In genomic region chr16:21445026-21445625, GRCm38 (mm10) we compare ENCODE assay signal across 22 mouse cellular contexts. TPM values are rescaled to one million over a fixed set of nuclear protein-coding genes. Genes with fewer than 3 reads are reported as not detected.
DNase-seq lines count a peak whose midpoint lies in the region; ATAC-seq and TF ChIP-seq lines count a peak whose summit lies in the region.
"Had no signal": no experiment of that assay in that cellular context is flagged by ENCODE, and none has a peak within 500 bp of the region (broad histone marks: within the 10 kb centered on the region; RNA-seq: fewer than 3 reads in every experiment).

No protein-coding gene starts in this region.

- peak overlapping the region; percentile 13; the same call in 1 of the 2 replicates for H3K4me2 ChIP-seq in embryonic facial prominence, embryonic 12.5 days (replicated peaks)
- no peak overlapping the region for H3K4me2 ChIP-seq in midbrain, embryonic 13.5 days (replicated peaks)
- H3K4me2 ChIP-seq: forebrain, embryonic 13.5 days; heart, embryonic 15.5 days; liver, embryonic 13.5 days; lung, embryonic 14.5 days had no signal

- no peak overlapping the region for H3K9ac ChIP-seq in embryonic facial prominence, embryonic 12.5 days
- H3K9ac ChIP-seq in midbrain, embryonic 13.5 days (replicated peaks) = no peak overlapping the region
- H3K9ac ChIP-seq: forebrain, embryonic 13.5 days; heart, embryonic 15.5 days; liver, embryonic 13.5 days; lung, embryonic 14.5 days had no signal

- H3K4me1 ChIP-seq in heart, embryonic 10.5 days = peaks cover 47% of the 10 kb centered on the region
- peaks cover 18% of the 10 kb centered on the region for H3K4me1 ChIP-seq in embryonic facial prominence, embryonic 12.5 days
- H3K4me1 ChIP-seq in midbrain, embryonic 13.5 days (replicated peaks) = peaks cover 16% of the 10 kb centered on the region
- H3K4me1 ChIP-seq: forebrain, embryonic 13.5 days; hindbrain, embryonic 10.5 days; liver, embryonic 13.5 days had no signal

- intact Hi-C loops in heart, postnatal 14 days (cut with DNase I) = no loop called here

- 0 out of 2 replicates have a peak overlapping the region, but pooled peaks have one; percentile 16 for H3K27ac ChIP-seq in heart, embryonic 10.5 days
- peak overlapping the region; percentile 41; the same call in 1 of the 2 replicates for H3K27ac ChIP-seq in embryonic facial prominence, embryonic 12.5 days
- H3K27ac ChIP-seq in midbrain, embryonic 13.5 days = no peak overlapping the region
- H3K27ac ChIP-seq: forebrain, embryonic 13.5 days; heart, adult 2 months; heart, embryonic 15.5 days; hindbrain, embryonic 10.5 days; left cerebral cortex, adult 2 months; liver, embryonic 13.5 days had no signal

- 0 out of 2 replicates have a peak overlapping the region, but pooled peaks have one; percentile 20 for H3K4me3 ChIP-seq in heart, embryonic 10.5 days
- H3K4me3 ChIP-seq in embryonic facial prominence, embryonic 12.5 days = no peak overlapping the region
- no peak overlapping the region for H3K4me3 ChIP-seq in midbrain, embryonic 13.5 days (replicated peaks)
- H3K4me3 ChIP-seq: forebrain, embryonic 13.5 days; heart, adult 2 months; heart, embryonic 15.5 days; hindbrain, embryonic 10.5 days; left cerebral cortex, adult 2 months; liver, embryonic 13.5 days had no signal

- WGBS in heart, embryonic 10.5 days = 32% methylated on average over 9 of the region's 9 CpGs
- 12% methylated on average over 9 of the region's 9 CpGs for WGBS in embryonic facial prominence, embryonic 12.5 days
- 36% methylated on average over 9 of the region's 9 CpGs for WGBS in midbrain, embryonic 13.5 days

- H3K9me3 ChIP-seq in heart, embryonic 10.5 days = no peaks in the 10 kb centered on the region
- no peaks in the 10 kb centered on the region for H3K9me3 ChIP-seq in embryonic facial prominence, embryonic 12.5 days
- no peaks in the 10 kb centered on the region for H3K9me3 ChIP-seq in midbrain, embryonic 13.5 days
- H3K9me3 ChIP-seq: forebrain, embryonic 13.5 days; heart, embryonic 15.5 days; hindbrain, embryonic 10.5 days; liver, embryonic 13.5 days had no signal

- no peak for DNase-seq in heart, embryonic 10.5 days (ENCODE audit: low spot score)
- no peak for DNase-seq in heart, postnatal 14 days
- peak; percentile 43 for DNase-seq in brain, embryonic 14.5 days (ENCODE audit: low read depth)
- DNase-seq in kidney, postnatal 14 days = no peak
- DNase-seq in layer of hippocampus, adult 18-20 months (ENCODE audit: low spot score in 2 of 2) = no peak
- DNase-seq: adrenal gland, postnatal 25 days; cerebellum, adult 11-12 months; cerebellum, postnatal 36 days; gastrocnemius, postnatal 14 days; heart, adult 2 months; kidney, adult 8-10 months; kidney, postnatal 25 days; left cerebral cortex, postnatal 4 days; liver, embryonic 13.5 days; lung, embryonic 14.5 days; lung, postnatal 36 days had no signal

- ATAC-seq in embryonic facial prominence, embryonic 12.5 days (ENCODE audit: insufficient number of reproducible peaks, insufficient read depth, low FRiP score, low TSS enrichment) = no peak; the same call in 1 of the 2 replicates
- ATAC-seq in midbrain, embryonic 13.5 days = peak; percentile 45; the same call in 1 of the 2 replicates
- ATAC-seq: forebrain, embryonic 13.5 days had no signal

- H3K27me3 ChIP-seq in heart, embryonic 10.5 days (ENCODE audit: insufficient read depth, poor library complexity, severe bottlenecking) = no peaks in the 10 kb centered on the region
- no peaks in the 10 kb centered on the region for H3K27me3 ChIP-seq in embryonic facial prominence, embryonic 12.5 days
- no peaks in the 10 kb centered on the region for H3K27me3 ChIP-seq in midbrain, embryonic 13.5 days
- H3K27me3 ChIP-seq: forebrain, embryonic 13.5 days; heart, embryonic 15.5 days; liver, embryonic 13.5 days had no signal

- peaks cover 17% of the 10 kb centered on the region for H3K36me3 ChIP-seq in heart, embryonic 10.5 days
- H3K36me3 ChIP-seq in embryonic facial prominence, embryonic 12.5 days = no peaks in the 10 kb centered on the region
- peaks cover 34% of the 10 kb centered on the region for H3K36me3 ChIP-seq in midbrain, embryonic 13.5 days

- no peak for TF ChIP-seq CTCF in brain, embryonic 14.5 days (IDR thresholded peaks at IDR 0.05; ENCODE audit: borderline replicate concordance, extremely low read depth, insufficient read depth, insufficient read length)

- no peak for TF ChIP-seq POLR2A in brain, embryonic 14.5 days (IDR thresholded peaks at IDR 0.05; ENCODE audit: borderline replicate concordance, extremely low read depth, insufficient read depth, insufficient read length, poor library complexity, severe bottlenecking)

RNA-seq across cellular contexts. Expression of gene Vps8, which starts 22.2 kb away (rescaled TPM):
- polyA plus RNA-seq in heart, embryonic 10.5 days (2016; fragmentation: Nextera tagmentation; extraction: Ambion mirVana) = 20.6 and 31.5 TPM in 2 replicates
- 10 to 100 TPM; 17.5 to 18.9 TPM for total RNA-seq in heart, postnatal 14 days (2021)
- polyA plus RNA-seq in brain, embryonic 14.5 days (2012; rRNA removed) = 23.6 and 30.4 TPM in 2 replicates
- 16.7 and 19.7 TPM in 2 replicates for polyA plus RNA-seq in embryonic facial prominence, embryonic 12.5 days (2016; fragmentation: Nextera tagmentation; extraction: Ambion mirVana)
- polyA plus RNA-seq in midbrain, embryonic 13.5 days (2015; fragmentation: Nextera tagmentation; extraction: Ambion mirVana) = 31.4 and 33.4 TPM in 2 replicates
- 10 to 100 TPM; 50.9 to 53.4 TPM for total RNA-seq in layer of hippocampus, adult 18-20 months (2021)
